In the genomic region with DNA sequence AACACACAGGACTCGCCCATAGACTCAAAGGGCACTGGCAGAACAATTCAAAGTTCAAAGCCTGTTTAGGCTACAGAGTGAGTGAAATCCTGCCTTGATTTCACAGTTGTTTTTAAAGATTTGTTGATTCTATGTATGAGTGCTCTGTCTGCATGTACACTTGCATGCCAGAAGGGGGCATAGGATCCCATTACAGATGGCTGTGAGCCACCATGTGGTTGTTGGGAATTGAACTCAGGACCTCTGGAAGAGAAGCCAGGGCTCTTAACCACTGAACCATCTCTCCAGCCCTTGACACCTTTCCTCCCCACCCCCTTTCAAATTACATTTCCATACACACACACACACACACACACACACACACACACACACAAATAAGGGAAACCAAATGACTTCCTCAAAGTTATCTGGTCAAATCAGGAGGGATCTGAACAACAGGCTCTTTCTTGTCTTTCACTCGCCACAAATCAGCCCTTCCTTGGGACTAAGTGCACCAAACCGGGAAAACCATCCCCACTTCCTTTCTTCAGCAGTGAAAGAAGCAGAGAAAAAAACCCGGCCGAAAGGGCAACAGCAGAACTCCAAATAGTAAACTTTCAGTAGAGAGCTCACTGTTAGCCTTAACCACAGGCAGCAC, we compare ENCODE assay signal across 9 mouse cellular contexts. TPM values are rescaled to one million over a fixed set of nuclear protein-coding genes. Genes with fewer than 3 reads are reported as not detected.
DNase-seq lines count a peak whose midpoint lies in the region; ATAC-seq and TF ChIP-seq lines count a peak whose summit lies in the region.
"Had no signal": no experiment of that assay in that cellular context is flagged by ENCODE, and none has a peak within 500 bp of the region (broad histone marks: within the 10 kb centered on the region; RNA-seq: fewer than 3 reads in every experiment).

No protein-coding gene starts in this region.

- H3K36me3 ChIP-seq in kidney, adult 2 months (ENCODE audit: control insufficient read depth, insufficient read depth, low read length) = no peaks in the 10 kb centered on the region
- H3K36me3 ChIP-seq in intestine, embryonic 14.5 days (ENCODE audit: control insufficient read depth, insufficient read depth, low read length) = no peaks in the 10 kb centered on the region

- H3K27ac ChIP-seq in kidney, adult 2 months (ENCODE audit: insufficient read depth, low read depth, low read length) = peak overlapping the region; percentile 30
- H3K27ac ChIP-seq in intestine, embryonic 14.5 days (ENCODE audit: low read depth) = peak overlapping the region; percentile 24

- H3K9me3 ChIP-seq in intestine, embryonic 14.5 days (ENCODE audit: control insufficient read depth, low read length) = no peaks in the 10 kb centered on the region

- H3K9ac ChIP-seq in intestine, embryonic 14.5 days (ENCODE audit: low read length) = no peak overlapping the region

- H3K4me1 ChIP-seq in kidney, adult 2 months (ENCODE audit: control insufficient read depth, insufficient read depth, low read length) = peaks cover 13% of the 10 kb centered on the region
- H3K4me1 ChIP-seq in intestine, embryonic 14.5 days (replicated peaks; ENCODE audit: control insufficient read depth, insufficient read depth, low read length) = peaks cover 23% of the 10 kb centered on the region

- H3K27me3 ChIP-seq in kidney, adult 2 months (replicated peaks; ENCODE audit: control insufficient read depth, insufficient read depth, low read length) = no peaks in the 10 kb centered on the region
- no peaks in the 10 kb centered on the region for H3K27me3 ChIP-seq in intestine, embryonic 14.5 days (replicated peaks; ENCODE audit: control insufficient read depth, insufficient read depth, low read length)

- H3K4me3 ChIP-seq in kidney, adult 2 months (ENCODE audit: insufficient read depth, low read depth, low read length) = no peak overlapping the region
- H3K4me3 ChIP-seq in intestine, embryonic 14.5 days (ENCODE audit: low read depth, low read length) = no peak overlapping the region

- peak; percentile 57 for DNase-seq in CD4-positive, CD25-positive, alpha-beta regulatory T cell, adult 2 months (ENCODE audit: low read depth, low spot score)
- DNase-seq in kidney, adult 2 months = no peak
- DNase-seq in kidney, adult 18-20 months = no peak
- peak; percentile 73 for DNase-seq in 416B (ENCODE audit: low read depth)
- no peak for DNase-seq in intestine, embryonic 14.5 days (ENCODE audit: low spot score)
- no peak for DNase-seq in urinary bladder, adult 18-20 months (ENCODE audit: low spot score in 2 of 2)
- no peak for DNase-seq in left cerebral cortex, adult 8-10 months (ENCODE audit: low spot score in 2 of 2)
- DNase-seq: right cerebral cortex, postnatal 25 days had no signal

- no peak overlapping the region for H3K4me2 ChIP-seq in intestine, embryonic 14.5 days (ENCODE audit: low read length)

- no peak for ATAC-seq in CD4-positive, CD25-positive, alpha-beta regulatory T cell, adult 4 months
- no peak for ATAC-seq in intestine, embryonic 14.5 days (replicated peaks; ENCODE audit: low FRiP score, low TSS enrichment, low read depth)

- no peak for TF ChIP-seq POLR2A in kidney, adult 2 months (IDR thresholded peaks at IDR 0.05; ENCODE audit: low read depth, low read length)

- TF ChIP-seq CTCF in kidney, adult 2 months (conservative IDR thresholded peaks at IDR 0.05; ENCODE audit: insufficient read depth, insufficient read length, low read depth, low read length) = 0 out of 2 replicates have a peak, but pooled peaks have one; percentile 25

- 25% methylated on average over 5 of the region's 5 CpGs for WGBS in kidney, adult 2 months
- WGBS in intestine, embryonic 14.5 days = 24% methylated on average over 5 of the region's 5 CpGs

RNA-seq across cellular contexts. Expression of a gene that starts 4.0 kb away (rescaled TPM):
- 1 to 10 TPM; 6.3 to 9.4 TPM for polyA plus RNA-seq in CD4-positive, CD25-positive, alpha-beta regulatory T cell, adult 4 months (2017; shearing (Covaris generic))
- 51.5 and 54.2 TPM in 2 replicates for polyA plus RNA-seq in kidney, adult 2 months (2012; rRNA removed)
- polyA plus RNA-seq in intestine, embryonic 14.5 days (2014; fragmentation: Nextera tagmentation; extraction: Ambion mirVana) = 9.6 and 10.6 TPM in 2 replicates
- 10 to 100 TPM; 40.3 to 52.1 (median 43.5) TPM for total RNA-seq in left cerebral cortex, adult 8-10 months (2022)

Comparison
In these comparisons a context has a peak if more than half of its experiments do, and no peak if none do; other contexts are left out.
1. DNase-seq: peak in CD4-positive, CD25-positive, alpha-beta regulatory T cell, adult 2 months (single experiment) and 416B (single experiment); none in kidney, adult 2 months (single experiment), kidney, adult 18-20 months (single experiment), intestine, embryonic 14.5 days (single experiment), urinary bladder, adult 18-20 months (0 of 2) and left cerebral cortex, adult 8-10 months (0 of 2).